Mouse (Mus musculus): ENCODE data around the gene Cxcl14. TPM values are rescaled to one million over a fixed set of nuclear protein-coding genes. Genes with fewer than 3 reads are reported as not detected.

Cxcl14 gene
- total and polyA plus RNA-seq, 3 experiments: not detected

- H3K9ac ChIP-seq (ENCODE audit: control insufficient read depth, low read depth, low read length, poor library complexity, severe bottlenecking): no peak overlapping the region
- no peaks in the 10 kb centered on the region for H3K4me1 ChIP-seq (ENCODE audit: control insufficient read depth in 1 of 2, insufficient read depth in 2 of 2, low read length in 2 of 2)
- no peaks in the 10 kb centered on the region for H3K36me3 ChIP-seq (ENCODE audit: control insufficient read depth in 1 of 2, insufficient read depth in 2 of 2, low read length in 2 of 2)
- H3K27me3 ChIP-seq (ENCODE audit: control insufficient read depth in 1 of 2, insufficient read depth in 2 of 2, low read length in 2 of 2): no peaks in the 10 kb centered on the region
- no peaks in the 10 kb centered on the region for H3K9me3 ChIP-seq (replicated peaks; ENCODE audit: insufficient read depth, low read length)
- no peak for DNase-seq (ENCODE audit: low read depth, low spot score)
- H3K4me3 ChIP-seq (ENCODE audit: control insufficient read depth in 1 of 2, insufficient read depth in 1 of 2, low read depth in 2 of 2, low read length in 2 of 2): no peak overlapping the region
- no peak for TF ChIP-seq ZMIZ1 (IDR thresholded peaks at IDR 0.05; ENCODE audit: low read depth, low read length)
- TF ChIP-seq GABPA (IDR thresholded peaks at IDR 0.05; ENCODE audit: low read depth, low read length): no peak
- no peak for TF ChIP-seq CHD2 (IDR thresholded peaks at IDR 0.05; ENCODE audit: low read length)
- no peak for TF ChIP-seq MYC (IDR thresholded peaks at IDR 0.05; ENCODE audit: low read depth, low read length)
- TF ChIP-seq RCOR1 (IDR thresholded peaks at IDR 0.05; ENCODE audit: low read depth, low read length): no peak
- no peak for TF ChIP-seq SMC3 (IDR thresholded peaks at IDR 0.05; ENCODE audit: low read depth, low read length)
- no peak for TF ChIP-seq USF2 (IDR thresholded peaks at IDR 0.05; ENCODE audit: borderline replicate concordance in 1 of 2, insufficient read depth in 1 of 2, low read depth in 1 of 2, low read length in 2 of 2)
- no peak for TF ChIP-seq HCFC1 (IDR thresholded peaks at IDR 0.05; ENCODE audit: low read depth, low read length)
- no peak for TF ChIP-seq E2F4 (IDR thresholded peaks at IDR 0.05; ENCODE audit: borderline replicate concordance, low read depth, low read length)
- no peak for TF ChIP-seq KAT2A (conservative IDR thresholded peaks at IDR 0.05; ENCODE audit: low read depth, low read length)
- no peak for TF ChIP-seq POLR2AphosphoS2 (IDR thresholded peaks at IDR 0.05; ENCODE audit: low read length)
- TF ChIP-seq TBP (IDR thresholded peaks at IDR 0.05; ENCODE audit: low read depth, low read length): no peak
- no peak for TF ChIP-seq BHLHE40 (IDR thresholded peaks at IDR 0.05; ENCODE audit: borderline replicate concordance, low read depth, low read length)
- no peak for TF ChIP-seq POLR2A (IDR thresholded peaks at IDR 0.05; ENCODE audit: control insufficient read depth in 1 of 2, insufficient read depth in 1 of 2, low read depth in 1 of 2, low read length in 2 of 2, poor library complexity in 1 of 2)
- no peak for TF ChIP-seq USF1 (IDR thresholded peaks at IDR 0.05; ENCODE audit: low read depth, low read length)
- TF ChIP-seq EP300 (IDR thresholded peaks at IDR 0.05; ENCODE audit: low read depth in 1 of 2, low read length in 2 of 2): no peak
- no peak for TF ChIP-seq MYB (IDR thresholded peaks at IDR 0.05; ENCODE audit: low read depth, low read length)
- no peak for TF ChIP-seq NRF1 (IDR thresholded peaks at IDR 0.05; ENCODE audit: insufficient read depth, low read depth, low read length, poor library complexity, severe bottlenecking)
- H3K27ac ChIP-seq (ENCODE audit: control insufficient read depth, low read depth, low read length): no peak overlapping the region
- no peaks in the 10 kb centered on the region for H3K79me2 ChIP-seq (ENCODE audit: control insufficient read depth, insufficient read depth, low read length, poor library complexity)
Measured at GRCm38 (mm10) chr13:56240012-56240770, 56.2 kb downstream of the Cxcl14 start.

Other genes with a start within 250 kb of the Cxcl14 start
- 131 and 159 TPM in 2 replicates for gene H2afy, start 160.2 kb downstream of the Cxcl14 start, total RNA-seq (2012; rRNA removed)
- gene H2afy, start 160.2 kb downstream of the Cxcl14 start, polyA plus RNA-seq (2012; ENCODE audit: insufficient read depth in 1 of 2, insufficient read length in 2 of 2, low read depth in 1 of 2, low replicate concordance in 2 of 2, missing spikeins in 1 of 2): 100 to 1,000 TPM in 1 of 2 experiments, not detected in 1; 245 TPM
- not detected in 2 replicates for gene Tifab, start 117.7 kb downstream of the Cxcl14 start, total RNA-seq (2012; rRNA removed)
- not detected for gene Tifab, start 117.7 kb downstream of the Cxcl14 start, polyA plus RNA-seq (2012; ENCODE audit: insufficient read depth in 1 of 2, insufficient read length in 2 of 2, low read depth in 1 of 2, low replicate concordance in 2 of 2, missing spikeins in 1 of 2)
- not detected in 2 replicates for gene Neurog1, start 44.4 kb downstream of the Cxcl14 start, total RNA-seq (2012; rRNA removed)
- not detected for gene Neurog1, start 44.4 kb downstream of the Cxcl14 start, polyA plus RNA-seq (2012; ENCODE audit: insufficient read depth in 1 of 2, insufficient read length in 2 of 2, low read depth in 1 of 2, low replicate concordance in 2 of 2, missing spikeins in 1 of 2)
- gene Gm3045, start 130.0 kb upstream of the Cxcl14 start, total RNA-seq (2012; rRNA removed): not detected in 2 replicates
- not detected for gene Gm3045, start 130.0 kb upstream of the Cxcl14 start, polyA plus RNA-seq (2012; ENCODE audit: insufficient read depth in 1 of 2, insufficient read length in 2 of 2, low read depth in 1 of 2, low replicate concordance in 2 of 2, missing spikeins in 1 of 2)
- not detected in 2 replicates for gene Slc25a48, start 141.8 kb upstream of the Cxcl14 start, total RNA-seq (2012; rRNA removed)
- gene Slc25a48, start 141.8 kb upstream of the Cxcl14 start, polyA plus RNA-seq (2012; ENCODE audit: insufficient read depth in 1 of 2, insufficient read length in 2 of 2, low read depth in 1 of 2, low replicate concordance in 2 of 2, missing spikeins in 1 of 2): not detected
- not detected in 2 replicates for gene Il9, start 185.7 kb upstream of the Cxcl14 start, total RNA-seq (2012; rRNA removed)
- not detected for gene Il9, start 185.7 kb upstream of the Cxcl14 start, polyA plus RNA-seq (2012; ENCODE audit: insufficient read depth in 1 of 2, insufficient read length in 2 of 2, low read depth in 1 of 2, low replicate concordance in 2 of 2, missing spikeins in 1 of 2)
- not detected in 2 replicates for gene Fbxl21, start 225.9 kb upstream of the Cxcl14 start, total RNA-seq (2012; rRNA removed)
- gene Fbxl21, start 225.9 kb upstream of the Cxcl14 start, polyA plus RNA-seq (2012; ENCODE audit: insufficient read depth in 1 of 2, insufficient read length in 2 of 2, low read depth in 1 of 2, low replicate concordance in 2 of 2, missing spikeins in 1 of 2): not detected